Mouse (Mus musculus) liver, embryonic 14.5 days (tissue): ENCODE results near the gene Inpp5a.

Experiments
- CTCF ChIP-seq: IDR thresholded peaks from 2 replicates; pipeline ENCODE4 v1.5.1; 2016; ENCODE audit warnings: antibody characterized with exemption, low read depth, control low read depth
- EP300 ChIP-seq: IDR thresholded peaks from 2 replicates; pipeline ENCODE4 v1.6.1; 2016; ENCODE audit warnings: antibody characterized with exemption, low read depth

- no peak for TF ChIP-seq CTCF
- no peak for TF ChIP-seq EP300
Observed at GRCm38 (mm10) chr7:139400926-139401325, 12.0 kb downstream of the Inpp5a start.
